Mouse (Mus musculus): ENCODE measurements around the gene Prpf4b. TPM values are rescaled to one million over a fixed set of nuclear protein-coding genes. Genes with fewer than 3 reads are reported as not detected.
"Not testable (repeated sequence)": the region's sequence is repeated elsewhere in the genome, so short reads cannot be mapped to it uniquely, and the experiment has no call there.

Gene Prpf4b
- 10 to 100 TPM; 46.9 to 64.7 TPM for total RNA-seq (2021)
- long read RNA-seq, experiment 1, full-length matches to known transcripts = 12 of 29 reads
- long read RNA-seq, experiment 1, partial matches to known transcripts = 3 of 29 reads
- long read RNA-seq, experiment 1, other reads (novel, unspliced or antisense) = 14 of 29 reads
- long read RNA-seq, experiment 2, full-length matches to known transcripts = 5 of 27 reads
- long read RNA-seq, experiment 2, partial matches to known transcripts = 3 of 27 reads
- long read RNA-seq, experiment 2, other reads (novel, unspliced or antisense) = 19 of 27 reads

DNA sequence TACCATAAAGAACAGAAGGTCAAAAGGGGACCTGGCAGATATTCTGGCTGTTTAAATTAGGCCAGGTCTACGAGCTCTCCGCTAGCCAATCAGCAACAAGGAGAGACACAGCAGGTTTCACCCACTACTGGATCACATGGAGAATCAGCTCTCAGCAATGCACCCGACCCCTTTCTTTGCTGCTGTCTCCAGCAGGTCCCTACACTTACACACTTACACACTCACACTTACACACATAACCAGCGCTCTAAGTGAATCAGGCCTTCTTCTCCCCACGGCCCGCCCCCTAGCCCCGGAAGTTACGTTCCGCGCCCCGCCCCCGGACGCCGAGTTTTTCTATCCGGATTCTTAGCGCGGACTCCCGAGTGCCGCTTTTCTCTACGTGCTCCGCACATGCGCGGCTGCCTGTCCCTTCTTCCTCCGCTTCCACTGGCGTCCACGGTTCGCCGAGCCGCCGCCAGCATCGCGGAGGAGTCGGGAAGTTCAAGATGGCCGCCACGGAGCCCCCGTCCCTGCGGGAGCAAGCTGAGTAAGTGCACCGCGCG is at the start of gene Prpf4b:
Gene Prpf4b, plus strand, starts transcription at position 137 of the 545 bp plus-strand sequence.
- peak; percentile 83 to 93 for DNase-seq (ENCODE audit: low spot score in 2 of 2)

DNA sequence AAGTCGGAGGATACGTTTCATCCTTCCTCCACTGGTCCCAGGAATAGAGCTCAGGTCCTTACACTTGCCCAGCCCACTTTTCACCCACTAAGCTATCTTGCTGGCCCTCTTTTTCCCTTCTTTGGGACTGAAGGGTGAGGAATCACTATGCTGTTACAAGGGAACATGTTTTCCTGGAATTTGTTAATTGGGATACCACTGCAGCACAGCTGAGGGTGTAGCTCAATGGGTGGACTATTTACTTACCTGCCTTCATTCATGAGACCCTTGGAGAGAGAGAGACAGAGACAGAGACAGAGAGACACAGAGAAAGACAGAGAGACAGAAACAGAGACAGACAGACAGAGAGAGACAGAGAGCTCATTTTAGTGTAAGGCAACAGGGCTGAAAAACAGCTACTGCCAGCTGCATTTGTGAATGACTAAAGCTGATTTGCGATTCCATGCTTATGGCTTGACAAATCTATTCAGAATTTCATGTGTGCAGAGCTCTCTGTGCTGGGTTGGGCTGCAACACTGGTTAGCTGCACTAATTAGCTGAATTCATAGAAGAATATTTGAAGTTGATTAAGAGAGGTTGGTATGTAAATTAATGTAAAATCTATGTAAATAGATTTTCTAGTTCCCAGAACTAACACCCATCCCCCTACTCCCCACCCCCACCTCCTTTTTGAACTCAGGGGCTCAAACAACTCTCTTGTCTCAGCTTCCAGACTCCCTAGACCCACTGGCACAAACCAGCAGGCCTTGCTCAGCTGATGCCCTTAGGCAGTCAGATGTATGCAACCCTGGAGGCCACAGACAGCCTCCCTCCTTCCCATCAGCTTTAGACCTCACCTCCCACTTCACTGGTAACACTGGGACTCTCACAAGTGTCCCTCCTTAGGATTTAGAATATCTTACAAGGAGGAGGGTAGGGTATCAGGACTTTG is 48.1 kb upstream of the Prpf4b start:
- DNase-seq (ENCODE audit: low spot score in 2 of 2) = no peak

DNA sequence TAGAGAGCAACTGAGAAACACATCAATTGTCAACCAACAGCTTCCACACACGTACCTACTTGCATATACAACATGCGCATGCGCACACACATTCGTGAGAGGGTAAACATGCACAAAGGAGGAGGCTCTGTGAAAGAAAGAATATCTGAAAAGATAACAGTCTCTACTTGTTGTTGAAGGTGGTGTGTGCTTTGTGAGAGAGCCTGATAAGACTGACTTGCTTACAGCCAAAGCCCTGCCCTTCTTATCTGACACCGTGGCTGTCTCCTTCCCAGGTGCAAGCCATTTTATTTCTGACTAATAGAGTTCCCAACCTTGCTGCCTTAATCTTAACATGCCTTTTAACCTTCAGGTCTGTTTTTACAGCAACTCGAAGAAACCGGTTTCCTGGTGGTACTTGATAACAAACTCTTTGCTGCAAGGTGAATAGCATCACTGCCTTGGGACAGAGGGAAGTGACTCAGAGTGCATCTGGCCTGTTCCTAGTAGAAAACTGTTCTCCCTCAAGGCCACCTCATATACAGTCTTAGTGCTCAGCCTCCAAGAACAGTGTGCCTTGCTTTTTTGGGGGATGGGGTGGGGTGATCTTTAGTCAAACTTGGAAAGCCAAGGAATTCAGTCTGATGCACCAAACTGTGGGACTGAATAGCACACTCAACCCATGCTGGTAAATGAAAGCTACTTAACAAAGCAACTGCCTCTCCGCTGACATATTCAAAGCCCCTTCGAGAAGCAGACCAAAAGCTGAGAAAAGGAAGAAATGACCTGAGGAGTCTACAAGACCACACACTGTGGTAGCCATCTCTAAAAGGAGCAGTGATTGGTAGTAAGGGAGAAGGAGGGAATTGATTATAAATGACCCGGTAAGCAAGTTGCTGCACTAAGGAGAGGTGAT is 46.9 kb upstream of the Prpf4b start:
- DNase-seq (ENCODE audit: low spot score in 2 of 2) = no peak

DNA sequence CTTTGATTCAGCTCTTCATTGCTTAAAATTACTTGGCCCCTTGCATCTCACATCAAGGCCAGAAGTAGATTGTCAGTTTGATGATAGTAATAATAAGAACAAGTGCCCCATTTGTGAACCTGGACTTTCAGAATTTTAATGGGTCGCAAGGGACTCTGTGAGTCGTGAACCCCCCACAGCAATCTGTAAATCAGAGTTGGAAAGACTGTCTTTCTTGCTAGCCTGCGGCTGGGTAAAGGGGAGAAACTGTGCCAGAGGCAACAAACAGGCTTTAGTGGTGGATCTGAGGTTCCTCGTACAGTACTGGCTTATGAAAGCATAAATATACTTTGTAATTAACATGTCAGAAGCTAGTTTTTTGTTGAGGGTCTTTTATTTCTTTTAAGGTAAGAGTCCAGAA is 32.3 kb upstream of the Prpf4b start:
- DNase-seq (ENCODE audit: low spot score in 2 of 2) = no peak

DNA sequence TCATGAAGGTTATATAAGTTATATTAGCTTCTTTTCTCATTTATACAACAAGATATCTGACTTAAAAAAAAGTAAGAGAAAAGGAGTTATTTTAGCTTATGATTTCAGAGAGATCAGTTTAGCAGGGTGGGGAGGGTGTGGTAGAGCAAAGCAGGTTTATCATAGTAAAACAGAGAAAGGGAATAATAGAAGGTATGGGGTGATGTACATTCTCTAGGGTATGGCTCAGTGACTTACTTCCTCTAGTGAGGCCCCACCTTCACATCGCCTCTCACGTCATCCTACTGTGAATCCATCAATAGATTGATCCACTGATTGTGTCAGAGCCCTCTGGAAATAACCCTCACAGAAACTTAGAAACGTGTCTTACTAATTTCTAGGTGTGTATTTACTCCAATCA is 24.3 kb upstream of the Prpf4b start:
- no peak for DNase-seq (ENCODE audit: low spot score in 2 of 2)

DNA sequence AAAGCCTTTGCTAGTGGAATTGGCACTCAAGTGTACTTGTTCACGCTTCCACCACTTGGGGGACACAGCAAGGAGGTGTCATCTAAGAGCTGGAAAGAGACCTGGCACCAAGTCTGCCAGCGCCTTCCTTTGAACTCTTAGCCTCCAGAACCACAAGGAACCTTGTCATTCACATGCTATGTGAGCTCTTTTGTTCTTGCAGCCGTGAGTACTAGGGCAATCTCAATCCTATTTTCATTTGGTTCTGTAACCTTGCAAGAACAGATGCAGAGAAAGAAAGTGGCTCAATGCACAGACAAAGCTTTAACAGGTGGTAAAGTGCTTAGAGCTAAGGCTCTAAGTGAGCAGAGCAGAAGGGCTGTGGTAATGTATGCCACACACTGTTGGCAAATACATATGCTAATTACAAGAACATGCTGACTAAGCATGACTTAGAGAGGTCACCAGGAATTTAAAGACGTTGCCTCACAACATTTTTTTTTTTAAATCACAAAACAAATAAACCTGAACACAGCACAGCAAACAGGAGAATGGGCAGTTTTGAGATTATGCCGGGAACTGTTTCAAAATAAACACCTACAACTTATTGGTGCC is 23.8 kb upstream of the Prpf4b start:
- DNase-seq (ENCODE audit: low spot score in 2 of 2) = no peak

DNA sequence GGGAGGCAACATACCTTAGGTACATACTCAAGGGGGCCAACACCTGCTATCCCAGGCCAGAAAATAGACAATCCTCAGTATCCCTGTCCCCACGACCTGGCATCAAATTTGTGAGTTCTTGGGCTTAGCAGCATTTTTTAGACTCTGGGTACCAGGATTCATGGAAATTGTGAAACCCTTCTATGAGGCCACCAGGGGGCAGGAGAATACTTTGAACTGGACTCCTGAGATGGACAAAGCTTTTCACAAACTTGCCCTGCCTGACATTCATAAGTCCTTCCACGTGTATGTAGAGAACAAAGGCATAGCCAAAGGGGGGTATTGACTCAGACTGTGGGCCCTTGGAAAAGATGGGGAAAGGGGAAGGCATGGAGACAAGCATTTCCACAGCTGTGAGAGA is 17.6 kb upstream of the Prpf4b start:
- DNase-seq (ENCODE audit: low spot score in 2 of 2) = peak in 1 of 2 experiments; percentile 12

DNA sequence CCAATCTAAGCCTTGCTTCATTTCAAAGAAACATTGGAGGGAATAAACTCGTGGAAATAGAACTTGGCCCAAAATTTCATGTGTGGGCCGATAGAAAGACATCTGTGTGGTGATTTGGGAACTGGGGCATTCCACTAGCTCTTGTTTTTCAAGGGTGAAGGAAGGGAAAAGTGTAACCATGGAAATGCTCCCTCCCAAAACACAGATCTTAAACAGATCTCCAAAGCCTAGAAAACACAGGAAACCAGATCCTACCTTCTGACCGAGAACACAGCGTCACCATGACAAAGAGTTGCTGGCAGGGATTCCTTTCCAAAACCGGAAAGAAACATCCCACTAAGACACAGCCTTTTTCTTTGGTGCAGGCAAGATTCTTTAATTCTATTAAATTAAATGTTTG is 15.7 kb upstream of the Prpf4b start:
- DNase-seq (ENCODE audit: low spot score in 2 of 2) = no peak

DNA sequence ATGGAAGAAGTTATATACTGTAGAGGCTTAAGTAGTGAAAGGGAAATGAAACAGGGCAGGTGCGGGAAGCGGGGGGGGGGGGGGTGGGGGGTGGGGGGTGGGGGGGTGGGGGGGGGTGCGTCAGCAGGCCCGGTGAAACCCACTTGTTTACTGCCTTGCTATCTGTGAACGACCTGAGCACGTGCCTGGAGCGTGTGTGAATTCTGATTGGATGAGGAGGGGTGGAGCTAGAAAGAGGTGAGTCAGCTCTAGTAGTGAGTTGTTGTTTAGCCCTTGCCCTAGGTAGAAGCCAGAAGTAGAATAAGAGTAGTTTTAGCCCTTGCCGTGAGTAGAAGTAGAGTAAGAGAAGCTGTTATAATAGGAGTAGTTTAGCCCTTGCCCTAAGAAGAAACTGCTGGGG is 13.9 kb upstream of the Prpf4b start:
- DNase-seq (ENCODE audit: low spot score in 2 of 2) = not testable (repeated sequence)

DNA sequence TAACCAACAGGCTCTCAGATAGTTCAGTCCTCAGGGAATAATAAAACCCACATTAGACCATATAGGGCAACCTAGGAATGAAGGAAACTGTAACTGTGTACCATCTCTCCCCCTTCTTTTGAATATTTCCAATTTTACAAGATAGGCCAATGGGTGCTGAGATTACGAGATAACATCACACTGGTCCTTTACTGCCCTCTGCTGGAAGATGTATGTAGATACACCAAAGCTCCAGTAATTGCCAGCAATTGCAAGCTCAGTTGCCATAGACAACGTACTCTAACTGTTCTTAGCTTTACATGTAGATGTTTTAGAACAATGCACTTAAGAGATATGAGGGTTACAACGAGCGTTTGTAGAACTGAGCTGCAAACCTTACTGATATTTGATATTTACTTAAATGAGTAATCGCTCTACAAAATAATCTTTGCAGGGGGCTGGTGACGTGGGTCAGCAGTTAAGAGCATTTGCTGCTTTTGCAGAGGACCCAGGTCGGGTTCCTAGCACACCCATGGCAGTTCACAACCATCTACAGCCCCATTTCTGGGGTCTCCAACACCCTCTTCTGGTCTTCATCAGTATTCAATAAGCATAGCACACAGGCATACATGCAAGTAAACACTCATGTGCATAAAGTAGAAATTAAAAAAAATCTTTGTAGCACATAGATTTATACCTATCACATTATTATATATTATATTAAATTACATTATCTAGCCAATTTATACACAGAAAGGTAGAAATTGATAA is 10.5 kb upstream of the Prpf4b start:
- DNase-seq (ENCODE audit: low spot score in 2 of 2) = peak in 1 of 2 experiments; percentile 14

DNA sequence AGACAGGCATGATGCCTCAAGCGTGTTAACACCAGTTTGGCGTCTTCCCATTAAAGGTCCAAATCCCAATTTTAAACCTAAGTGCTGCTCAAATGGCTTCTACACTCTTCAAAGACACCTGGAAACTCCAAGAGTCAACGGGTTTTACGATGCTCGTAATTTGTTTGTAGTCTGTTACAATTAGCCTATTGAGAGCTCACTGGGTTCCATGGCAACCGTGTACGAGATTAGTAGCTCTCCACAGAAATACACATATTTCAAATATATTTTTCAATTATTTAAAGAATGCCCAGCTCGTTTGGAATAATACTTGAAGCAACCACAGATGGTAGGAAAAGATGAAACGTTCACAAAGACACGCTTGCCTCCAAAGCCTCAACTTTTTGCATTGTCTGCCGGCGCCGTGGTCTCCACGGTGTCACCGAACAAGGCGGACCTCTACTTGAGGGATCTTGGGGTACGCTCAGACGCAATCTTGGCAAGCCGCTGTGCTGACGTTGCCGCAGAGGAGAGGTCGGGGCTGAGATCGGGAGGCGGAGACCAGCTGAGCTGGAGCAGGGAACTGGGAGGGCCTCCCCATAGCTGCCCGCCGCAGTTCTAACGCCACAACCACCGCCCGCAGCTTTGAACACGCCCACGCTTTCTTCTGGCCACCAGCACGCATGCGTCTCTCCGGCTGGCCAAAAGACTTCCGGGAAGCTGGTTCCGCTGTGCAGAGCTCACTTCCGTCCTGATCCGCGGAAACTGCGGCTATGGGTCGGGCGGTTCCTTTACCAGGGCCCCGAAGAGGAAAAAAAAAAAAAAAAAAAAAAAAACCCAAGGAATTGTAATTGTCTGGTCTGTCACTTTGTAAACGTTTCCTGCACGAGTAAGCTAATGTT is 1.1 kb upstream of the Prpf4b start:
- peak; percentile 84 to 94 for DNase-seq (ENCODE audit: low spot score in 2 of 2)

DNA sequence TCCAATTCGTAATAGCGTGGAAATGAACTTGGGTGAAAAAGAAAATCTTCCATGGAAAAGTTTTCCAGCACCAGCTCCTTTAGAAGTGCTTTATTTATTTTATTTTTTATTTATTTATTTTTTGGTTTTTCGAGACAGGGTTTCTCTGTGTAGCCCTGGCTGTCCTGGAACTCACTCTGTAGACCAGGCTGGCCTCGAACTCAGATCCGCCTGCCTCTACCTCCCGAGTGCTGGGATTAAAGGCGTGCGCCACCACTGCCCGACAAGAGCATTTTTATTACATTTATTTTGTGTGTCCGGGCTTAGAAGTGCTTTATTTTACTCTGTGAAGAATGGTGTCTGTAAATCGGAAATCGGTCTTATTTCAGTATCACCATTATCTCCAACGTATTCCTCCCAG is 366 bp upstream of the Prpf4b start:
- peak in 1 of 2 experiments; percentile 13 for DNase-seq (ENCODE audit: low spot score in 2 of 2)

DNA sequence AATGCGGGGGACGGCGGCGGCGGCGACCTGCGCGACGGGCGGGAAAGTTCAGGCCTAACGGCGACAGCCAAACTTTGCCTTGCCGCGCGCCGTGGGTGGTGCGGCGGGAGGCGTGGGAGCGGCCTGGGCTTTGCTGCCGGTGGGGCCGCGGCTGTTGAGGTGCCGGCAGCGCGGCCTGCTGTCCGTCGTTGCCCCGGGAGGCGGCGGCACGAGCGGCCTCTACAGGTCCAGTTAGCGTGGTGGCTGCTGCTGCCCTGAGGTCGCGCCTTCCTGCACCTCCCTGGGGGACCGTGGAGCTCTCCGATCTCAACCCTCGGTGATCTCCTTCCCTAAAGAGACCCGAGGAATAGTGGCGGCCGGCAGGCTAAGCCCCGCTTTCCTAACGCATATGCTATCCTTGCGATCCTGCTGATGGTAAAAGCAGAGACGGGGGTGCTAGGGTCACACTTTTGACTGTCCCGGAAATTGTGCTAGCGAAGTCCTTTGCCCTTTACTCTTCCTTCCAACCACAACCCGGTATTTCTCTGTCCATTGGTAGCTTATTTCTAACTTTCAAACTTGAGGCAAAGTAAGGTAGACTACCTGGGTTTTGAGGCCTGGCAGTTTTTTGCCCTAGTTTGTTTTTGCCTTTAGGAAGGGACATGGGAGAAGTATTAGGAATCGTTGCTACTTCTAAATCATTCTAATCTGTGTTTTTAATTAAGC is 791 bp downstream of the Prpf4b start:
- DNase-seq (ENCODE audit: low spot score in 2 of 2) = peak in 1 of 2 experiments; percentile 74

DNA sequence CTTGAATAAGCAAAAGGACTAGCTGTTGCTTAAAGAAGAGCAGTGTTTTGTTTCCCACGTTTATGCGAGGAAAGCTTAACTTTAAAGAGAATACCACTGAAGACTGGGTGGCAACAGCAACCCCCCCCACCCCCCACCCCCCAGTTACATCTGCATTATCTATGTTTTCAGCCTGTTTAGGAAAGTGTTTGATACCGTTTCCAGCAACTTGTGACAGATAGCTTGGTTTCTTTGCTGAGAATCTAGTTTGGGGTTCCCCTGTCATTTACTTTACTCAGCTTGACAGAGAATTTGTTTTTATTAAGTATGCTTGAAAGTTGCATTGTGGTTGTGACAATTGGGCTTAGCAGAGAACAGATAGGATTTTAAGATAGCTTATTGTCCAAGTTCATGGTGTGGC is 1.4 kb downstream of the Prpf4b start:
- DNase-seq (ENCODE audit: low spot score in 2 of 2) = no peak

DNA sequence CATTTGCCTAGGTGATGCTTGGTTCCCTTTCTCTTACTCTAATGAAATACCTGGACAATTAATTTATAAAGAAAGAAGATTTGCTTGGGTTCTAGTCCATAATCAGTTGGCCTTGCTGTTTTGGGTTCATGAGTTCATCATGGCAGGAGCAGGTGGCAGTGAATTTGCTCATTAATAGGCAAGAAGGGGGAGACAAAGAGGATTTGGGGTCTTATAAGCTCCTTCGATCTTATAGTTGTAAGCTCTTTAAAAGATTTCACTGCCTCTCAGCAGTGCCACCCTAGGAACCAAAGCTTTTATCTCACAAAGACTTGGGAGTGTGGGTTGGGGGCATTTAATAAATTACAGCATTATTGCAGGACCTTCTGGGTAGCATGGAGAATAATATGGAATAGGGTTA is 17.8 kb downstream of the Prpf4b start:
- DNase-seq (ENCODE audit: low spot score in 2 of 2) = no peak

DNA sequence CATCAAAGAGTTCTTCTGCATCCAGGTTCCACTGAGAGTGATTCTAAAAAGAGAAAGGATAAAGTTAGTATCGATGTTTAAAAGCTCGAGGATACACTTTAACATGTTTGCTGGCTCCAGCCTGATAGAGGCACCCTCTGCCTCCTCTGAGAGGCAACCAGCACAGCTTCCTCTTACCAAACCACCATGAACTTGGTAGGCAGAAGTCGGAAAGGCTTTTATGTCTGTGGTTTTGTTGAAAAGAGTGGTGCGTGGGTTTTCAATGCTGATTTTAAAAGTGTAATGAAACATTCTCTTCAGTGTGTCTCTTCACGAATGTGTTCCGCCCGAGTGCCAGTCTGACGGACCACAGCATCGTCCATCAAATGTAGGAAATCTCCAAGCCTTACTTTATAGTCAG is 39.5 kb downstream of the Prpf4b start:
- no peak for DNase-seq (ENCODE audit: low spot score in 2 of 2)

DNA sequence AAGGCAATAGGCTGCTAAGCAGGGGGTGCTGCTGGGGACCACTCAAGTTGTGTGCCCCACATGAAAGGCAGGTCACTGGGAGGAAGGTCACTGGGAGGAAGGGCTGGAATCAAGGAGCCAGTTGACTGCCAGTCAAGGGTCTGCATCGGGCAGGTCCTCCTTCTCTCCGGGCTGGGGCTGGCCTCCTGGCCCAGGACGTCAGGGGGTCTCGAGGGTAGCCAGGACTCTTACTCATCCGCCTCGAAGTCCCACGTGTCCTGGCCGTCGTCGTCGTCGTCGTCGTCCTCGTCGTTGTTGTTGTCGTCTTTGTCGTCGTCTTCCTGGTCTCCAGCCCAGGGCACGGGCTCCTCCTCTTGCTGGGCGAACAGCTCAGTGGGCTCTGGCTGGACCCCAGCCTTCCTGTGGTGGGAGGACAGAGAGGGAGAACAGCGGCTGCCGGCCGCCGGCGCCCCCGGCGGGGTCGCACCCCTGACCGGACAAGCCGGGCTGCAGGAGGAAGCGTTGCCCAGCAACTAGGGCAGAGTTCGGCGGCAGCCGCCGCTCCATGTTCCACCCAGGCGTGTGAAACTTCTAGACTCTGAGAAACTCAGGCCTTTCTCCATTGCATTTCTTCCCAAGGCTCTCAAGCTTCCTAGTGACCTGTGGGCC is 41.5 kb downstream of the Prpf4b start:
- DNase-seq (ENCODE audit: low spot score in 2 of 2) = no peak

DNA sequence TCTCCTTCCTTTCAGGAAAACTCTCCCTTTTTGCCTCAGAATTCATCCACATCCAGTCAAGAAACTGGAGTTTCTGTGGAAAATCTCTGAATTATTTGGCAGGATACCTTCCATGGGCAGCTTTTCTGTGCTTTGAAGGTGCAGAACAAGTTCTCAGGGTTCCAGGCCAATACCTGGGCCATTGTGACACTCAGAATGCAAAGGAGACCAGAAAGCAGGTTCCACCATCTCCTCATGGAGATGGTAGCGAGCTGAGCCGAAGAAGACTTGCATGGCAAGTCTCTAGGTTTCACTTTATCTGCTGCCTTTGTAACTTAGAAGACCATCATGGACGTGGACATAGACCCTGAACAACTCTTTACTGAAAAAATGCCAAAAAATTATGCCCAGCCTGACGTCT is 49.1 kb downstream of the Prpf4b start, which contains the start of the genes Fam217a and 4933417A18Rik:
Gene Fam217a, minus strand, starts transcription at position 101 of the 400 bp plus-strand sequence.
Gene 4933417A18Rik, plus strand, starts transcription at position 200 of the 400 bp plus-strand sequence.
- DNase-seq (ENCODE audit: low spot score in 2 of 2) = no peak

All from gastrocnemius, postnatal 4 days (tissue).